Mouse (Mus musculus): ENCODE data around the gene Ddn.

Ddn gene

DNA sequence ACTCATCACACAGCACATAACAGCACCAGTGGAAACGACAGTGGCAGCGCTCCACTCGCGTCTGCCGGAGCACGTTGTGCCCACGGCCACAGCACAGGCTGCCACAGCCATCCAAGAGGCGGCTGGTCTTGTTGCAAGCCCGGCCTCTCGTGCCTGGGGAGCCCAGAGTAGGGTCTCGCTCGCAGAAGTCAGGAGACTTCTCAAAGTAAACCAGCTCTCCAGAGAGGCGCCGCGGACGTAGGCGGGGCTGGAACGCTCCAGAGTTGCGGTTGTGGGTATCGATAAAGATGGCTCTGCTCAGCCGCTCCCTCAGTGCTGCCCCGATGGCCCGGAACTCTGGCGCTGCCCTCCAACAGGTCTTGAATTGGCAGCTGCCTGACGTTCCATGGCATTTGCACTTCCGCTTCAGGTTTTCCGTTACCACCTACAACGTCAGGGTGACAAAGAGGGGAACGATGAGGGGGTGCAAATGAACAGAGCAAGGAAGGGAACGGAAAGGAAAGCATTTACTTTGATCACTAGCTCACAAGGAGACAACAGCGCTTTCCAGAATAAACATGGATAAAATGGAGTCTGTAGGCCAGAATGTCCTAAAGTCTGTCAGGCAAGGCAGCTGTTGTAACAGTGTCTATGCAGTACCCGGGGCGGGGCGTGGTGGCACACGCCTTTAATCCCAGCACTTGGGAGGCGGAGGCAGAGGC lies 36.6 kb downstream of the Ddn start:
- no peak for DNase-seq

DNA sequence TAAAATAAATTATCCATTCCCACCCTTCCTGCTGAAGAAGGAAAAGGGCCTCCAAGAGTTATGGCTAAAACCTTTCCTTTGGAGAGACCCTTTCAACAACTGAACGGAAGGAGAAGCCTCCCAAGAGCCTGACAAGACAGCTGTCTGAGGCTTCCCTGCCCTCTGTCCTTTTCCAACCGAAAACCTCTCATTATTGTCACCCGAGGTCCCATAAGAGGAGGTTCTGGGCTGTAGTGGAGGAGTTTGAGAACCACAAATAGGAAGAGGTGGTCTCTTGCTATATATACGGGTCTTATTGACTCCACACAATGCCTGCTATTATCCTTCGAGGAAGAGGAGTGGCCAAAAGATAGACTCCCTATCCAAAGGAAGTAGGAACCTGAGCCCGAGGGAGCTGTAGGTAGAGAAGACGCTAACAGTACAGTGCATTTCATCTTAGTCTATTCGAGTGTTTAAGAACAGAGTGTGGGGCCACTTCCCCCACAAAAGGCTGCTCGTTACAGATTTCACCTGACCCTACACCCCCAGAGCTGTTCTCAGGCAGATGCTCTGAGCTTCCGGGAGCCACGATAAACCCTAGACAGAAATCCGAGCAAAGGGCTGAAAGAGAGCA lies 37.4 kb downstream of the Ddn start:
- DNase-seq: no peak

DNA sequence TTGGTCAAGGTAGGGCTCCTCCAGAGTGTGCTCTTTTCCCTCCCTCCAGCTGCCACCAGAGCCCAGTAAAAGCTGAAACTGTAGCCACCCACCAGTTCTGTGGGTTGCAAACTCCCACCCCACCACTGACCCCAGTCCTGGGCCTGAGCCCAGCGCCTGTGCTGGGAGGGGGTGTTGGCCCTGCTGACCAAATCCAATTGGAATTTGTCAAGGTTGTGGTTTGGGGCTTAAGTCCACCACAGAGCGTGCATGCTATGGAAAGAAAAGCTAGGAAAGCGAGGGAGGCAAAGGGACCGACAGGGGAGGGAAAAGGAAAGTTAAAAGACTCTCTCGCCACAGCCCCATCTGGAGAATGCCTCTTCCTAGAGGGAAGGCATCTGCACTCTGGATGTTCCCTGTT lies 41.0 kb downstream of the Ddn start:
- DNase-seq: no peak

DNA sequence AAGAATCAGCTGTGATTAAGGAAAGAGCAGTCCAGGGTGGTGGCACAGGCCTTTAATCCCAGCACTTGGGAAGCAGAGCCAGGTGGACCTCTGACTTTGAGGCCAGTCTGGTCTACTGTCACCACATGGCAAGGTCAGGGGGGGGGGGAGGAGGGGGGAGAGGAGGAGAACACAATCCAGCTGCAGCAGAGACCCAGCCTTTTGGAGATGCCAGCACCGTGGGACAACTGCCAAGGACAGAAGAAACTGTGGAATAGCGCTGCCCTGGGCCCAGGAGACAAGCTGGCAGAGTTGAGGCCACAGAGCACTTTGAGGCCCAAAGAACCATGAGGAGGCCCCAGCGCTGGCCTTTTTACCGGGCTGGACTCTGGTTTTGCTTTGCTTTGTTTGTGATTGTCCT lies 43.4 kb downstream of the Ddn start:
- peak in 1 of 2 experiments; percentile 37 for DNase-seq

DNA sequence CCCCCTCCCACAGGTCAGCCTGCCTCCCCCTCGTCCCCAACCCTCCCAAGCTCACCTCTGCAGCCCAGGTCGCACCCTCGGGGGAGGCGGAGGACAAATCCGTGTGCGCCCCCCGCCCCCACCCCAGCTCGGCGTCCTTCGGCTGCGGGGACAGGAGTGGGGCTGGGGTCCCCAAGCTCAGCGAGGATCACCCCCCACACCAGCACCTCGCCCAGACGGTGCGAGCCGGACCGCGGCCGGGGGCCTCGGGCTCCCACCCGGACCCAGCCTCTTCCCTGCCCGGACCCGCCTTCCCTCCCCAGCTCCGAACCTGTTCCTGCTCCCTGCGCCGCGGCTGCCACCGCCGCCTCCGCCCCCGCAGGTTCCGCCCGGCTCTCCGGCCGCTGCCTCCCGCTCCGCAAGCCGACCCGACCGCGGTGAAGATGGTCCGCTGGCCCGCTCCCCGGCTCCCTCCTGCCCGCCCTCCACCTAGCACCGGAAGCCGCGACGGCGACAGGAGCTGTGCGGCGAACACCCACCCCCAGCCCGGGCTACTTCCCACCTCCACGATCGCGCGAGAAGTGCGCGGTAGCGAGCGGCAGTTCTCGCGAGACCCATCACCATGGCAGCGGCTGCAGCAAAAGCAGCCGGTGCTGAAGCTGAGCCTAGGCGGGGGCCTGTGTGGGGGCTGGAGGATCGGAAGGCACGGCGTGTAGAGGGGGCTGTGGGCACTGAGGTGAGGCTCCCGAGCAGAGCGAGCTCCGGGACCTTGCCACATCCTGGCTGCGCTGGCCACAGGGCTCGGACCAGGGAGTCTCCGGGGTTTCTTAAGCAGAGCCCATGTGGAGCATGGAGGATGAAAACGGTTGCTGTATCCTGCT lies 46.4 kb downstream of the Ddn start, which contains the start of gene Arf3:
Gene Arf3, minus strand, starts transcription at position 545 of the 860 bp plus-strand sequence.
- peak; percentile 97 to 98 for DNase-seq

DNA sequence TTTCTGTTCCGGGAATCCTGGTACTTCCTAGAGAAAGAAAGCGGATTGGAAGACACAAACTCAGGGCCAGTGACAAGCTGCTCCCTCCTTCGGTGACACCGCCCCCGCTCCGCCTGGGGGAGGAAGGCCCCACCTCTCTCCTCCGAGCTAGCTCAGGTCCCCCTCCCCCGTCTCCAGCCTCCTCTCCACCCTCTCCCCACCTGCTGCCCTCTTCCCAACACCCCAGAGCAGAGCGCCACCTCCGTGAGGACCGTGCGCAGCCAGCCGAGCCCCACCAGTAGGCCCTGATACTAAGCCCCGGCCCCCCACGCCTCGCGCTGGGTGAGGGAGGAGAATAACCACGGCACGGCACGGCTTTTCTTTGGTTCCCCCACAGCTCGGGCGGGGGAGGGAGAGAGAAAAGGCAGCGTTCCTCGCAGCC lies 47.1 kb downstream of the Ddn start:
- peak; percentile 89 to 92 for DNase-seq

DNA sequence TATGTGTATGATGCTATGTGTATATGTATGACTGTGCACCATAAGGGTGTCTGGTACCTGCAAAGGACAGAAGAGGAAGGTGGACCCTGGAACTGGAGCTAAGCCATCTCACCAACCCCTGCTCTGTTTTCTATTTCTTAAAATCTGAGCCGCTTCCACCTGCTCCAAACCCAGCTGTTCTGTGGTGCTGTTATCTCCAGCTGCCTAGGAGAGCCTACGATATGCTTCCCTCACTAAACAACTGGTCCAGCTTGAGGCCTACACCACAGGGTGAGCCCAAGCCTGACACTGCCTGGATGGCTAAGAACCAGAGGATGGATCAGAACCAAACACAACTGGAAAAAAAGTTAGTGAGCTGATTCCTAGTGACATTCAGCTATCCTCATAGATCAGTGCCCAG lies 55.2 kb downstream of the Ddn start:
- DNase-seq: no peak

All from cerebellum, postnatal 10 days (tissue).